14 mouse cellular contexts compared by ENCODE assay signal in genomic region chr6:6697418-6697979, GRCm38 (mm10).
DNase-seq lines count a peak whose midpoint lies in the region; ATAC-seq and TF ChIP-seq lines count a peak whose summit lies in the region.
"Had no signal": no experiment of that assay in that cellular context is flagged by ENCODE, and none has a peak within 500 bp of the region (broad histone marks: within the 10 kb centered on the region; RNA-seq: fewer than 3 reads in every experiment).

No protein-coding gene starts in this region.

- H3K79me2 ChIP-seq in liver, adult 2 months (ENCODE audit: control insufficient read depth, insufficient read depth, low read length) = no peaks in the 10 kb centered on the region

- H3K4me1 ChIP-seq in liver, adult 2 months (ENCODE audit: control insufficient read depth, insufficient read depth, low read length) = no peaks in the 10 kb centered on the region
- H3K4me1 ChIP-seq in liver, embryonic 12.5 days = no peaks in the 10 kb centered on the region
- H3K4me1 ChIP-seq in embryonic facial prominence, embryonic 10.5 days = peaks cover 17% of the 10 kb centered on the region
- 0 out of 2 replicates have a peak, but pooled peaks cover 5% of the 10 kb centered on the region for H3K4me1 ChIP-seq in kidney, postnatal 0 days (replicated peaks; ENCODE audit: insufficient read depth, low read length)
- H3K4me1 ChIP-seq: limb, embryonic 12.5 days; megakaryocyte, embryonic 14.5 days; neural tube, embryonic 12.5 days had no signal

- H3K27ac ChIP-seq in liver, adult 2 months (replicated peaks; ENCODE audit: insufficient read depth, low read depth, low read length) = no peak overlapping the region
- no peak overlapping the region for H3K27ac ChIP-seq in liver, embryonic 12.5 days
- H3K27ac ChIP-seq in embryonic facial prominence, embryonic 10.5 days (replicated peaks) = no peak overlapping the region
- no peak overlapping the region for H3K27ac ChIP-seq in kidney, postnatal 0 days
- H3K27ac ChIP-seq: forebrain, embryonic 13.5 days; heart, adult 2 months; limb, embryonic 12.5 days; neural tube, embryonic 12.5 days had no signal

- H3K36me3 ChIP-seq in liver, adult 2 months (ENCODE audit: control insufficient read depth, insufficient read depth, low read length) = no peaks in the 10 kb centered on the region
- no peaks in the 10 kb centered on the region for H3K36me3 ChIP-seq in liver, embryonic 12.5 days
- no peaks in the 10 kb centered on the region for H3K36me3 ChIP-seq in embryonic facial prominence, embryonic 10.5 days (replicated peaks)
- H3K36me3 ChIP-seq in kidney, postnatal 0 days (ENCODE audit: insufficient read depth, low read length) = no peaks in the 10 kb centered on the region
- H3K36me3 ChIP-seq: limb, embryonic 12.5 days; neural tube, embryonic 12.5 days had no signal

- H3K4me2 ChIP-seq in liver, embryonic 12.5 days = no peak overlapping the region
- H3K4me2 ChIP-seq in kidney, postnatal 0 days (ENCODE audit: low read length) = no peak overlapping the region
- H3K4me2 ChIP-seq: forebrain, embryonic 13.5 days; limb, embryonic 12.5 days; neural tube, embryonic 12.5 days had no signal

- TF ChIP-seq CTCF in liver, adult 2 months (IDR thresholded peaks at IDR 0.05; ENCODE audit: low read depth, low read length) = no peak
- TF ChIP-seq CTCF in kidney, postnatal 0 days (IDR thresholded peaks at IDR 0.05; ENCODE audit: low read depth) = no peak

- peak; percentile 1 for DNase-seq in liver, adult 2 months (ENCODE audit: extremely low read depth, low read depth, low spot score)
- peak; percentile 11 for DNase-seq in embryonic facial prominence, embryonic 10.5 days (ENCODE audit: low spot score)
- peak; percentile 51 for DNase-seq in kidney, postnatal 0 days (ENCODE audit: low spot score)
- DNase-seq in urinary bladder, postnatal 4 days (ENCODE audit: low spot score in 2 of 2) = no peak
- DNase-seq in urinary bladder, adult 18-20 months (ENCODE audit: low spot score in 2 of 2) = no peak
- DNase-seq: cerebellum, postnatal 36 days; right cerebral cortex, postnatal 4 days had no signal

- ATAC-seq in liver, embryonic 12.5 days = no peak
- no peak for ATAC-seq in kidney, postnatal 0 days (replicated peaks; ENCODE audit: low FRiP score, low read depth)
- no peak for ATAC-seq in inflammation-experienced regulatory T-cells, adult 6 months
- ATAC-seq: forebrain, embryonic 13.5 days had no signal

- TF ChIP-seq POLR2A in liver, adult 2 months (IDR thresholded peaks at IDR 0.05; ENCODE audit: extremely low read depth, insufficient read depth, low read length) = no peak

- H3K27me3 ChIP-seq in liver, adult 2 months (ENCODE audit: control insufficient read depth, insufficient read depth, low read length) = no peaks in the 10 kb centered on the region
- H3K27me3 ChIP-seq in liver, embryonic 12.5 days (replicated peaks) = no peaks in the 10 kb centered on the region
- no peaks in the 10 kb centered on the region for H3K27me3 ChIP-seq in embryonic facial prominence, embryonic 10.5 days (replicated peaks; ENCODE audit: low read depth, poor library complexity, severe bottlenecking)
- H3K27me3 ChIP-seq in kidney, postnatal 0 days (ENCODE audit: insufficient read depth, low read length) = no peaks in the 10 kb centered on the region
- H3K27me3 ChIP-seq: forebrain, embryonic 13.5 days; limb, embryonic 12.5 days; megakaryocyte, embryonic 14.5 days; neural tube, embryonic 12.5 days had no signal

- H3K4me3 ChIP-seq in liver, adult 2 months (ENCODE audit: insufficient read depth, low read depth, low read length) = no peak overlapping the region
- no peak overlapping the region for H3K4me3 ChIP-seq in liver, embryonic 12.5 days
- H3K4me3 ChIP-seq in embryonic facial prominence, embryonic 10.5 days = no peak overlapping the region
- H3K4me3 ChIP-seq in kidney, postnatal 0 days (replicated peaks; ENCODE audit: low read depth, low read length) = no peak overlapping the region
- H3K4me3 ChIP-seq: forebrain, embryonic 13.5 days; heart, adult 2 months; limb, embryonic 12.5 days; megakaryocyte, embryonic 14.5 days; neural tube, embryonic 12.5 days had no signal

- no peak overlapping the region for H3K9ac ChIP-seq in liver, adult 2 months (ENCODE audit: low read depth, low read length)
- H3K9ac ChIP-seq in liver, embryonic 12.5 days = no peak overlapping the region
- no peak overlapping the region for H3K9ac ChIP-seq in kidney, postnatal 0 days (ENCODE audit: low read depth, low read length)
- H3K9ac ChIP-seq: forebrain, embryonic 13.5 days; limb, embryonic 12.5 days; neural tube, embryonic 12.5 days had no signal

- no peaks in the 10 kb centered on the region for H3K9me3 ChIP-seq in liver, embryonic 12.5 days (replicated peaks)
- no peaks in the 10 kb centered on the region for H3K9me3 ChIP-seq in embryonic facial prominence, embryonic 10.5 days
- no peaks in the 10 kb centered on the region for H3K9me3 ChIP-seq in kidney, postnatal 0 days (replicated peaks; ENCODE audit: low read length)
- H3K9me3 ChIP-seq: forebrain, embryonic 13.5 days; limb, embryonic 12.5 days; megakaryocyte, embryonic 14.5 days; neural tube, embryonic 12.5 days had no signal

- WGBS in liver, adult 2 months = 64% methylated on average over 10 of the region's 10 CpGs
- 61% methylated on average over 10 of the region's 10 CpGs for WGBS in liver, embryonic 12.5 days (ENCODE audit: insufficient replicate concordance)
- 76% methylated on average over 10 of the region's 10 CpGs for WGBS in embryonic facial prominence, embryonic 10.5 days
- WGBS in kidney, postnatal 0 days = 43% methylated on average over 10 of the region's 10 CpGs

Comparison
In these comparisons a context has a peak if more than half of its experiments do, and no peak if none do; other contexts are left out.
1. DNase-seq: peak in liver, adult 2 months (single experiment), embryonic facial prominence, embryonic 10.5 days (single experiment) and kidney, postnatal 0 days (single experiment); none in urinary bladder, postnatal 4 days (0 of 2) and urinary bladder, adult 18-20 months (0 of 2).